Mouse (Mus musculus) spleen, adult 2 months (tissue): ENCODE measurements around the gene Lig1.

Experiments
- CTCF ChIP-seq: fragments of 200-500 bp; IDR thresholded peaks from 2 replicates; pipeline ENCODE4 v1.5.1; 2011; ENCODE audit warnings: mild to moderate bottlenecking, inconsistent platforms; ENCODE audit not compliant: insufficient read depth, insufficient read length, insufficient replicate concordance; ENCODE audit errors: extremely low read depth
- POLR2A ChIP-seq: fragments of 200-500 bp; IDR thresholded peaks from 2 replicates; pipeline ENCODE4 v1.6.1; 2011; ENCODE audit warnings: low read depth, low read length, inconsistent platforms

DNA sequence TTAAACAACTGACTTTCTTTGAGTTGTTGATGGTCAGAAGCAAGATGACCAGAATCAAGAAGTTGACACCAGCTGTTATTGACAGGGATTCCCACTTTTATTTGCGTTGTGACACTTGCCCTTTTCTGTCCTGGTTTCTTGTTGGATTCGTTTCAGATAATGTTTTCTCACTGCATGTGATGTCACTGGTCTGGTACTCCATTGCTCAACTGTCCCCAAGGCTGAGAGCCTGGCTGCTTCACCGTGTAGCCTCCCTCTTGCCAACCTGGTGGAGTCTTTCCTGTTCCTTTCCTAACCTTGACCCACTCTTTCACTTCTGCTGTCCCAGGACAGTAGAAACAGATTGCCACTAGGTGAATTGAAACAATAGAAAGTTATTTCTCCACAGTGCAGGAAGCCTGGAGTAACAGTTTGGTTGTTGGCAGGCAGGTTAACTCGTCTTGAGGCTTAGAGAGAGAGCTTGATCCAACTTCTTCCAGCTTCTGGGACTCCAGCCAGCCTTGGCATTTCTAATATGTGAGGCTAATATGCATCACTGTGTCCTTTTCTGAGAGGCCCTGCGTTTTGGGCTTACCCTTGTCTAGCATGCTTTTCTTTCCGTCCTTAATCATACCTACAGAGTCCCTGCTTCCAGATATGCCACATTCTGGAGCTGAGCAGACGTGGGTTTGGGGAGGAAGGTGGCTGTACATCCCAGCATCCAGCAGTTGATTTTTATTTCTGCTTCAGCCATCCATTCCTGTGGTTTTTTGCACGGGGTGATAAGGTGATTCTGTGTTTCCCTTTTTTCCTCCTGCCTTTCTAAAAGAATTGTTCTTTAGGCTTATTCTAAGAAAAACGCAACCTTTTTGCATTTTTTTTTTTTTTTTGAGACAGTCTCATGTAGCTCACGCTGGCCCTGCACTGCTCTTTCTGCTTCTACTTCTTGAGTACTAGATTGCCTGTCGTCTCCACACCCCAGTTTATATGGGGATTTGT lies 17.1 kb downstream of the Lig1 start:
- no peak for TF ChIP-seq CTCF
- TF ChIP-seq POLR2A: no peak
